Mouse (Mus musculus) hindbrain, postnatal 0 days (tissue): ENCODE measurements around the gene Tbc1d22a. TPM values are rescaled to one million over a fixed set of nuclear protein-coding genes. Genes with fewer than 3 reads are reported as not detected.

Source experiments
- ATAC-seq: fragments of 200-750 bp; cut with Nextera tagmentation; 2 replicates; pipeline ENCODE4 v1.8.0; 2017; ENCODE audit warnings: mild to moderate bottlenecking, moderate TSS enrichment, moderate library complexity
- DNase-seq: peaks from one replicate; pipeline ENCODE4 v3.0.0-alpha.2; 2015; ENCODE audit warnings: low spot score
- H3K27ac ChIP-seq: fragments of 300-500 bp; sonication (generic); 2 replicates; pipeline ENCODE4 v1.5.1; 2014; ENCODE audit warnings: mild to moderate bottlenecking
- H3K27me3 ChIP-seq: fragments of 300-500 bp; sonication (generic); 2 replicates; pipeline ENCODE4 v1.6.1; 2014; ENCODE audit warnings: low read length, mixed read lengths; ENCODE audit not compliant: insufficient read depth
- H3K36me3 ChIP-seq: fragments of 300-500 bp; sonication (generic); 2 replicates; pipeline ENCODE4 v1.6.1; 2014; ENCODE audit warnings: low read length, mixed read lengths; ENCODE audit not compliant: insufficient read depth
- H3K4me1 ChIP-seq: fragments of 300-500 bp; sonication (generic); 2 replicates; pipeline ENCODE4 v1.6.1; 2014; ENCODE audit warnings: antibody characterized with exemption, low read length, mixed read lengths; ENCODE audit not compliant: insufficient read depth
- H3K4me2 ChIP-seq: fragments of 300-500 bp; sonication (generic); 2 replicates; pipeline ENCODE4 v1.6.1; 2014; ENCODE audit warnings: low read depth, mild to moderate bottlenecking, low read length, moderate library complexity, mixed read lengths
- H3K4me3 ChIP-seq: fragments of 300-500 bp; sonication (generic); 2 replicates; pipeline ENCODE4 v1.5.1; 2014; ENCODE audit warnings: low read length
- H3K9ac ChIP-seq: fragments of 300-500 bp; sonication (generic); replicated peaks from 2 replicates; pipeline ENCODE4 v1.6.1; 2014; ENCODE audit warnings: mild to moderate bottlenecking, low read length, moderate library complexity, mixed read lengths
- H3K9me3 ChIP-seq: fragments of 300-500 bp; sonication (generic); 2 replicates; pipeline ENCODE4 v1.6.1; 2016; ENCODE audit warnings: low read length, mixed read lengths
- CTCF ChIP-seq: IDR thresholded peaks from 2 replicates; pipeline ENCODE4 v1.5.1; 2016; ENCODE audit warnings: antibody characterized with exemption, control low read depth, low read depth
- WGBS: fragments of 180-500 bp; shearing (Covaris S2); extraction: QIAGEN DNeasy Blood & Tissue Kit; methylation state at CpG from one replicate; pipeline ENCODE4 v1.1.7; 2014; 5-methylcytosine and 5-hydroxymethylcytosine counted together
- polyA plus RNA-seq: library from polyadenylated mRNA; unstranded; fragments of >200 nt; fragmentation: Nextera tagmentation; extraction: Ambion mirVana; gene quantifications from 2 replicates; pipeline ENCODE4 v1.2.1, GENCODE M21; 2015
- total RNA-seq: library from RNA; depleted of rRNA; stranded (reverse); fragments of >200 nt; gene quantifications from 2 replicates; pipeline ENCODE4 v1.2.3, GENCODE M21; 2014

Gene Tbc1d22a
- total and polyA plus RNA-seq, 2 experiments from 2014 or later, result 13.6 to 26.2 TPM

DNA sequence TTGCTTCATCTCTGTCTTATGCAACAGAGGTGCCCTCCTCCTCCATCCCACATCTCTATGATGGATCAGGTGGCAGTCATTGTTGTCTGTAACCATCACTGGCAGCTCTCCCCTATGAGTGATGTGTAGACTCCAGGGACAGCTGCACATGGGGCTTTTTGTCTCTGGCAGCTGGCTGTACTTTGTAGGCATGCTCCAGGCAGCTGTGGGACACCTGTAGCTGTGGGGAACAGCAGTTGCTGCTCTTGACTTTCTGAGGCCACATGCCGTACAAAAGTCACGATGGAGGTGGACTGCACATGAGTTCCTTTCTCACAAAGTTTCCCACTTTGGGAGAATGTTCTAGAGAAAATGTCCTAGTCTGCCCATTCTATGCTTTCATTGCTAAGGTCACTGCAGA lies 223.1 kb downstream of the Tbc1d22a start:
- no peak overlapping the region for H3K4me3 ChIP-seq
- 94% methylated on average over 2 of the region's 2 CpGs for WGBS
- H3K9me3 ChIP-seq, result no peaks in the 10 kb centered on the region
- no peak overlapping the region for H3K27ac ChIP-seq
- no peaks in the 10 kb centered on the region for H3K4me1 ChIP-seq
- ATAC-seq, result no peak
- H3K4me2 ChIP-seq, result no peak overlapping the region
- no peak for DNase-seq
- no peaks in the 10 kb centered on the region for H3K36me3 ChIP-seq
- no peak overlapping the region for H3K9ac ChIP-seq
- no peaks in the 10 kb centered on the region for H3K27me3 ChIP-seq
- no peak for TF ChIP-seq CTCF

DNA sequence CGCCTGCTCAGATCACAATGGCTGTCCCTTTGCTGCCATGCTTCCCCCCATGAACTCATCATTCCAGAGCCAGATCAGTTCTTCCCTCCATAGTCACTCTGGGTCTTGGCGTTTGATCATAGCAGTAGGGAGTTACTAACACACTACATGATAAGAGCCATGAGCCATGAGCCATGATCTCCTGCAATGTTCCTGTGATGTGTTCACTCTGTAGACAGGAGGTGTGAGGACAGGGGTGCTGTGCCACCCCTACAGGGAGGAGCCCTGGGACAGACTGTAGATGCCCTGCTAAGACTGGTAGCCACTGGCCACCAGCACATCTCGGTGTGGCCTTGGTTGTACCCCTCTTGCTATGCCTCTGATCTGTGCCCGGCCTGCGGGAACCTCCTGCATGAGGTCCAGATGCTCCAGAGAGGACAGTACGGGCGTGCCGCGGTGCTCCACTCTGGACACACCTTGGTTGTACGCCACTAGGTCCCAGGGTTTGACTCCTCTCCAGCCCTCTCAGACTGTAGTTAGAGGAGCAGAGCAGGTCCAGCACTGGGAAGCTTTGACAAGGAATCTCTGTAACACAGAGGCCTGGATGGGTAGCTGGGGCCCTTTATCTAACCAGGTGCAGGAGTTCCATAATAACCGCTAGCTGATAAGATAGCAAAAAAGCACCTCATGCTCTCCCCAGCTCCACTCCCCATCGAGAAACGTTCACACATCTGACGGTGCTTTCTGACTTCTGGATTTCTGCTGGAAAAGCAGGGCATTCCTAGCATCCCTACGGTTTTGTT lies 224.9 kb downstream of the Tbc1d22a start:
- H3K4me3 ChIP-seq, result no peak overlapping the region
- no peak for ATAC-seq

DNA sequence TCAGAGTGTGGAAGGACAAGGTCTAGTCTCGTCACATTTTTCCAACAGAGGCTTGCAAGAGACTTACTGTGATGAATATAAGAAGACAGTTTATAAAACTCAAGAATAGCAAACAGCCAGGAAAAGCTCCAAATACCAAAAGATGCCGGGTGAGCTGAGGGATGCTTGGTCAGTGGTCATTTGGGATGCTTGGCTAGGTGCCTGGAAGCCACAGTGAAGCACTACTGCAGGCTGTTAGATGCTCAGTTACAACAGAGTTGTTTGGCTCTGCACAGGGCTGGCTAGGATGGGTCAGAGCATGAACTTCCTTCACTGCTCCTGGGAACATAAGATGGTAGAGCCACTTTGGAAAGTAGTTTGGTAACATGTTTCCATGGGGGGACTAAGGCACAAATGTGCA lies 230.0 kb downstream of the Tbc1d22a start:
- 61% methylated on average over 2 of the region's 2 CpGs for WGBS
- H3K36me3 ChIP-seq, result no peaks in the 10 kb centered on the region
- H3K4me1 ChIP-seq, result no peaks in the 10 kb centered on the region
- H3K27me3 ChIP-seq, result no peaks in the 10 kb centered on the region
- H3K4me2 ChIP-seq, result no peak overlapping the region
- H3K4me3 ChIP-seq, result no peak overlapping the region
- TF ChIP-seq CTCF, result no peak
- ATAC-seq, result no peak
- H3K9me3 ChIP-seq, result no peaks in the 10 kb centered on the region
- H3K9ac ChIP-seq, result no peak overlapping the region
- no peak for DNase-seq
- no peak overlapping the region for H3K27ac ChIP-seq

More for the DNA sequence above, 224.9 kb downstream of the Tbc1d22a start:
- DNase-seq, result no peak
- no peak for TF ChIP-seq CTCF
- no peak overlapping the region for H3K27ac ChIP-seq
- no peaks in the 10 kb centered on the region for H3K9me3 ChIP-seq
- H3K27me3 ChIP-seq, result no peaks in the 10 kb centered on the region
- no peaks in the 10 kb centered on the region for H3K36me3 ChIP-seq
- H3K4me1 ChIP-seq, result no peaks in the 10 kb centered on the region
- no peak overlapping the region for H3K4me2 ChIP-seq
- WGBS, result 94% methylated on average over 15 of the region's 15 CpGs
- no peak overlapping the region for H3K9ac ChIP-seq

DNA sequence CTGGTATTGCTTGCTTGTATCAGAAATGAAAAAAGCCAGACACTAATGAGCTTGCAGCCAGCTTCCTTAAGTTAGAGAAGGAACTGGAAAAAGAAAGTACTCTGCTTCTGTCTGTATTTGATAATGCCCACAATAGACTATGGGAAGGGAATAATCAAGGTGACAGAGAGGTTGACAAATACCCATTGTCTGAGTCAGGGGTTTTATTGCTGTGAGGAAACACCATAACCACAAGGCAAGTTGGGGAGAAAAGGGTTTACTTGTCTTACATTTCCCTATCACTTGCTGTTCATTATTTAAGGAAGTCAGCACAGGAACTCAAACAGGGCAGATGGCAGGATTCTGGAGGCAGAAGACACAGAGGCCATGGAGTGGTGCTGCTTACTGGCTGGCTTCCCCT lies 231.8 kb downstream of the Tbc1d22a start:
- no peak for ATAC-seq
- no peaks in the 10 kb centered on the region for H3K27me3 ChIP-seq
- H3K9ac ChIP-seq, result no peak overlapping the region
- H3K4me2 ChIP-seq, result no peak overlapping the region
- TF ChIP-seq CTCF, result no peak
- no peaks in the 10 kb centered on the region for H3K36me3 ChIP-seq
- no peak for DNase-seq
- no peaks in the 10 kb centered on the region for H3K9me3 ChIP-seq
- no peaks in the 10 kb centered on the region for H3K4me1 ChIP-seq
- H3K4me3 ChIP-seq, result no peak overlapping the region
- H3K27ac ChIP-seq, result no peak overlapping the region

DNA sequence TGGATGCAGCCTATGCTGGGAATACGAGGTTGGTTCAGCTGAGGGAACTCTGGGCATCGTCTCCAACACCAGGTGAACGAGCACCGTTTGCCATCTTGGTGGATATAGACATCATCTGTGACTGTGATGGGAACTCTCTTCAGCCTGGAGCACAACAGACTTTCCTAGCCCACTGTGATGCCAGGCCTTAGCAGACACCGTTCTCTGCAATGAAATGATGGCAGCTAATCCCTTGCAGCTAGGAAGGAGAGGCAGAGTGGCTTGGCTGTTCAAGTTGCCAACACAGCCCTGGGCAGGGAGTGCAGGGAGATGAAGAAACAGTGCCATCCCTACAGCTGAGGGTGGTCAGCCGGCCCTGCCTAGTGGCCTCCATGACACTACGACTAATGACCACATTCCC lies 233.0 kb downstream of the Tbc1d22a start:
- H3K9ac ChIP-seq, result no peak overlapping the region
- no peak for TF ChIP-seq CTCF
- H3K4me3 ChIP-seq, result no peak overlapping the region
- H3K27me3 ChIP-seq, result no peaks in the 10 kb centered on the region
- ATAC-seq, result no peak
- 75% methylated on average over 7 of the region's 7 CpGs for WGBS
- no peaks in the 10 kb centered on the region for H3K9me3 ChIP-seq
- DNase-seq, result no peak
- H3K4me1 ChIP-seq, result no peaks in the 10 kb centered on the region
- no peak overlapping the region for H3K27ac ChIP-seq
- no peaks in the 10 kb centered on the region for H3K36me3 ChIP-seq
- H3K4me2 ChIP-seq, result no peak overlapping the region

DNA sequence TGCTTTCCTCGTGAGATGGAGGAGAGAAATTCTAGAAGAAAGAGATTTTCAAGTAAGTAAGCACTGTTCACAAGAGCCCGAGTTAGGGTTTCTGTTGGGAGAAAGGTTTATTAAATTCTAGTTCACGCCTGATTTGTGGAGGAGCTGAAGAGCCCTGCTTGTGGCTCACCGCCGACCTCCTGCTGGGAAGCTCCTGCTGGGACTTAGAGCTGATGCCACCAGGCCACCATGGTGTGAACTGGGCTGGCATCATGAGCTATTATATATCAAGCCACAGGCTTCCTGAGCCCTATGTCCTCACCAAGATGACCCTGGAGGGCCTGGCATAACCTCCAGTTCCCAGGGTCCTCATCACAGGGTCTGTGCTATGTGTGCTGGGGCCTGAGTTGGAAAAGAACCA lies 235.0 kb downstream of the Tbc1d22a start:
- Histone ChIP-seq H3K36me3 (no peaks in the 10 kb centered on the region), H3K4me3 (no peak overlapping the region), H3K9ac (no peak overlapping the region), H3K9me3 (no peaks in the 10 kb centered on the region), H3K27me3 (no peaks in the 10 kb centered on the region), H3K27ac (no peak overlapping the region), H3K4me1 (no peaks in the 10 kb centered on the region), H3K4me2 (no peak overlapping the region)
- TF ChIP-seq CTCF, result no peak
- ATAC-seq (no peak), DNase-seq (no peak)
- WGBS, result 75% methylated on average over 5 of the region's 5 CpGs

DNA sequence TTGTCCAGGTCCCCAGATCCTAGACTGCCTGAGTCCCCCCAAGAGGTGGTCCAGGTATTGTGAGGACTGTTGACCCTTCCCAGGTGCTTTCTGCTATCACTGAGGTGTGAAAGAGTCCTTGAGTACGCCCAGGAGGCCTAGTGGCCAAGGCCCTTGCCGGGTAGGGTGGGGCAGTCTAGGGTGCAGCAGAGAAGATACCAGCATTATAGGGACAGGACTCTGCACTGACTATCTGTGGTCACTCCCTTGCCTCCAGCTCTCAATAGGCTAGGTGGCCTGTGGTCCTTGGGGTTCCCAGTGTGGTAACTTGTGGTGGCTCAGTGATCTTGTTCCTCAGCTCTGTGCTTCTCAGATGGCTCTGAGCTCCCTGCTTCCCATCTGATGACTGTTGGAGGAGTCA lies 235.5 kb downstream of the Tbc1d22a start:
- no peak for ATAC-seq
- WGBS, result 97% methylated on average over 2 of the region's 2 CpGs

More for the DNA sequence above, 235.5 kb downstream of the Tbc1d22a start:
- H3K9ac ChIP-seq, result no peak overlapping the region
- no peaks in the 10 kb centered on the region for H3K9me3 ChIP-seq
- no peak overlapping the region for H3K4me2 ChIP-seq
- no peak overlapping the region for H3K4me3 ChIP-seq
- no peak for TF ChIP-seq CTCF
- H3K36me3 ChIP-seq, result no peaks in the 10 kb centered on the region
- DNase-seq, result no peak
- no peak overlapping the region for H3K27ac ChIP-seq
- H3K27me3 ChIP-seq, result no peaks in the 10 kb centered on the region
- no peaks in the 10 kb centered on the region for H3K4me1 ChIP-seq
